Mouse (Mus musculus): ENCODE data around the gene Eps8. TPM values are rescaled to one million over a fixed set of nuclear protein-coding genes. Genes with fewer than 3 reads are reported as not detected.

Gene Eps8
- polyA plus RNA-seq, 1 experiment: 21.0 TPM

DNA sequence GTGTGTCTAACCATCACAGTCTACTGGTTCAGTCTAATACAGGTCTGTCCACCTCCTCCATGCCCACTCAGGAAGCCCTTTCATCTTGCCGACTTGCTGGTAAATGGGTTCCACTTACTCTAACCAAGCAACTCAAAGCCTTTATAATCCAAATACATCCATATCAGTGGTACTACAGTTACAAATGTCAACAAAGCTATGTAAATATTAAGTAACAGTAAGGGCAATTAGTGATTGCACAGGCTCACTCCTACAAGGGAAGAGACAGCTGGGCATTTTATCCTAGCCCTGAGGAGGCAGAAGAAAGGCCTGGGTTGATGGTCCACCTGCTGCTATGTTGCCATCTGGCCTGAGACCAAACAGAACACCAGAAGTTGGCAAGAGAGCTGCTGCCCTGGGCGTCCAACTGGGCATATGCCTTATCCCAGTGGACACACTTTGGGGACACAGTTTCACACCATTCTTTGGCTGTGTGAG is 42.6 kb downstream of the Eps8 start:
- DNase-seq (ENCODE audit: low spot score): no peak

GRCm38 (mm10) chr6:137608160-137608930 is 46.3 kb downstream of the Eps8 start:
- no peak for DNase-seq (ENCODE audit: low spot score)

DNA sequence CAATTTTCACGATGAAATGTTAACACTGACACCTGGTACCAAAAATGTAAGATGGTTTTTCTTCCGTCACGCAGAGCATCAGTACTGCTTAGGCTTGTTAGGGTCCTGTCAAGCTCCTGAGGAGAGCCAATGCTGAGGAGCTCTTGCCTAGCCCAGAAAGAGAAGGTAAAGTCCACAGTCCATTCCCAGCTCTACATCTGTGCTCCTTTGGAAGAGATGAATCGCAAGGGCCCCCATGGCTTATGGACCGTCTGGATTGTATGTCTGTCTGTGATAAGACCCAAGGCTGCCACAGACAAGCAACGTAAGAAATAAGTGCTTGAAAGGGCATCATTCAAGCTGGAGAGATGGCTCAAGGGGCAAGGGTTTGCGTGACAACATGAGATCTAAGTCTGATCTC is 48.1 kb downstream of the Eps8 start:
- no peak for DNase-seq (ENCODE audit: low spot score)

DNA sequence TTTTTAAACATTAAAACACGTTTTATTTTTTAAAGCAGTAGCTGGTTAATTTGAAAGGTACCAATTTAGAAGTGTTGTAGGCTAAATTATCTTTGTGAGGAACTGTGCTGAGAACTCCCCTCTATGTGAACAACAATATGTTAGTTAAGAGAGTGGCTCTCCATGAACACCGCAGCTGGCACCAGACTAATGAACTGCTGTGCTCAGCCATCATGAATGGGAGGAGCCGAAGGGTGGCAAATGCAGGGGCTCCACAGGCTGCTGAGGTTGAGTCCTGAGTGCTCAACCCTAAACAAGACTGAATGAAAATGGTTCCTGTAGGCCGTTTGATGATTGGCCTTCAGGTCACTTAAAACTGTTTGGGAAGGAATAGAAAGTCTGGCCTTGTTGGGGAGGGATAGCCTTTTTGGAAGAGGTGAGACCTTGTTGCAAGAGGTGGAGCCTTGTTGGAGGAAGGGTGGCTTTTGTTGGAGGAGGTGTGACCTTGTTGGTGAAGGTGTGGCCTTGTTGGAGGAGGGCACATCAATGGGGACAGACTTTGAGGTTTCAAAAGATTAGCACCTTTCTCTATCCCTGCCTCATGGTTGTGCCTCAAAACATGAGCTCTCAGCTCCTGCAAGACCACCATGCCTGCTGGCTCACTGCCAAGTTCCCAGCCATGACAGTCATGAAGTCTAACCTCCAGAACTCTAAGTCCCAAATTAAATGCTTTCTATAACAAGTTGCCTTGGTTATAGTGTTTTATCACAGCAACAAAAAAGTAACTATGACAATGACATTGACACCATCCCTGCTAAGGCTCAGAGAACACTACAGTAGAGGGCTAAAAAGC is 50.0 kb downstream of the Eps8 start:
- no peak for DNase-seq (ENCODE audit: low spot score)

- no peak for DNase-seq (ENCODE audit: low spot score)
Observed at GRCm38 (mm10) chr6:137598306-137598705, 56.4 kb downstream of the Eps8 start.

DNA sequence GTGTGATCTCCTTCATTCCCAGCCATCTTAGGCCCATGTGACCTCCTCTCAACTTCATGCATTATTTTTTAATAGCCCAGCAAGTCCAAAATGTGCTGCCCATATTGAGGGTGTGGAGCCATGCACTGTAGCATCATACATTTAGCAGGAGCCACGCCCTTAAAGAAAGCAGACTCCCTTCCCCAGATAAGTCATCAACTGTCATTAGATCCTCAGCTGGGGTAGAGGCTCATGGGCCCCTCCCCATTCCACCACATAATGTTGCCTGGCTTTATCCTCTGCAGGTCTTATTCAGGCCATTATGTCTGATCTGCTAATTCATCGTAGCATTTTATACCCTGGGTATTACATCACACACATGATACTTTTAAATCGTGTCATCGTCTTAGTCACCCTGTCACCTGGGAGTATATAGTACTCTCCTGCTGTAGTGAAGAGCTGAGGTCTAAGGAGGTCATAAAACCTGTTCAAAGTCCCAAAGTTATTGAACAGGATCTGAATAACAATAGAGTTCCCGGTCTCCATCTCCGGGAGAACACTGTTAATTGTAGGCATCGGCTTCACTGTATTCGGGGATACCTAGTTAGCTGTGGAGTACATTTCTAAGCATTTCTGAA is 57.1 kb downstream of the Eps8 start:
- DNase-seq (ENCODE audit: low spot score): no peak

GRCm38 (mm10) chr6:137592582-137592981 is 62.1 kb downstream of the Eps8 start:
- no peak for DNase-seq (ENCODE audit: low spot score)

GRCm38 (mm10) chr6:137589245-137589618 is 65.4 kb downstream of the Eps8 start:
- DNase-seq (ENCODE audit: low spot score): no peak

DNA sequence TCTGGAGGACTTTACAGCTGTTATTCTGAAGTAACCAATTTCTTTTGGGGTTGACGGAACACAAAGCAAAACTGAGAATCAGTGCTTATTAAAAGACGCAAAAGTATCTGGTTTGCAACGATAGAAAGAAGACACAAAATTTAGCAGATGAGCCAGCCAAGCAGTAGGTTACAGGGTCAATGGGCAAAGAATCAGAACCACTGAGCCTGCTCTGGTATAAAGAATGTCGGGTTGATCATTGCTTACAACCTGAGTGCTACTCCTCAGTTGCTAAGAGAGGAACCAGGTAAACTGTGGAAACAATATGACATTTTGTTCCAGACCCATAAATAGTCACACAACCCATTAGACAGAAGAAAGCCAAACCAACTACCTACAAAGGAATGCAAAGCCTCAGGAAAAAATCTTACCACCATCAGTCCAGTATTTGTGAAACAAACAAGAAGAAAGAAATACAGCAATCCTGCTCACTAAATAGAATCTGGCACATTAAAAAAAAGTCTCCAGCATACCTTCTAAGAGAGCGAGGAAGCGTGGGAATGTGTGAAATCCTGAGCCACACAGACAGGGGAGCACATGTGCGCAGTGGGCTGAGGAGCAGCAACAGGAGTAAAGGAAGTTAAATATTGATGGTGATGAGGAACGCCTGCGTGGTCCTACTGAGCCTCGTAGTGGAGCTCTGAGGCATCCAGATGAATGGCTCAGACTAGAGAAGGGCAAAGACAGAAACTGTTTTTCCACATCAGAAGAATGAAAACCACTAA is 66.0 kb downstream of the Eps8 start:
- DNase-seq (ENCODE audit: low spot score): no peak

- no peak for DNase-seq (ENCODE audit: low spot score)
Observed at GRCm38 (mm10) chr6:137587866-137588265, 66.8 kb downstream of the Eps8 start.

- no peak for DNase-seq (ENCODE audit: low spot score)
Observed at GRCm38 (mm10) chr6:137585229-137585628, 69.4 kb downstream of the Eps8 start.

DNA sequence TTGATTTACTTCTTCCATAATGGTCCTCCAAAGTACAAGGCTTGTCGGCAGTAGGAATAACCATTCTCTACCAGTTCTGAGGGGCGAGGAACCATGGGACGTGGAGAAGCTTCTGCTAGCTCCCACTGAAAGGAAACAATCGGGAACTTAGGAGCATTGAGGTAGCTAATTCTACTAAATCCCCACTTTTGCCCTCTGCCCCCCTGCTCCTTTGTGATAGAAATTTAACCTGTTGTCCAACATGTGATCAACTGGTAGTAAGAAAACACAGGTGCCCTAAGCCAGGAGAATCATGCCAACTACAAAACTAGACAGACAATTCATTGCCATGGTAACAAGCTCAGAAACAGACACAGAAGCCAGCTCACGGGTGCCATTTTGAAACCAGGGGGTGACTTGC is 71.6 kb downstream of the Eps8 start:
- no peak for DNase-seq (ENCODE audit: low spot score)

GRCm38 (mm10) chr6:137582207-137582889 is 72.3 kb downstream of the Eps8 start:
- DNase-seq (ENCODE audit: low spot score): no peak

- DNase-seq (ENCODE audit: low spot score): no peak
Observed at GRCm38 (mm10) chr6:137581331-137582010, 73.2 kb downstream of the Eps8 start.

- no peak for DNase-seq (ENCODE audit: low spot score)
Observed at GRCm38 (mm10) chr6:137580503-137580902, 74.2 kb downstream of the Eps8 start.

GRCm38 (mm10) chr6:137576670-137577371 is 77.9 kb downstream of the Eps8 start:
- no peak for DNase-seq (ENCODE audit: low spot score)

DNA sequence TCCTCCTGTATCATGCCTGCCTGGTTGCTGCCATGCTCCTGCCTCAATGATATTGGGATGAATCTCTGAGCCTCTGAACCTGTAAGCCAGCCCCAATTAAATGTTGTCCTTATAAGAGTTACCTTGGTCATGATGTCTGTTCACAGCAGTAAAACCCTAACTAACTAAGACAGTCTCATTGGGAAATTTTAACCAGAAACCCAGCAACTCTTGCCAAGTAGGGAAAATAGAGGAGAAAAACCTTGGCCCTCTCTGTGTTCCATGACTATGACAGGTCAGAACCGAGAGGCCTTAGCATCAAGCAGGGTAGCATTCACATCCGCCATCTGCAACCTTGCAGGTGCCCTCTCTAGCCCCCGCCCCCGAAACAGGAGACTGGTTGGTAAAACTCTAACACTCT is 78.6 kb downstream of the Eps8 start:
- DNase-seq (ENCODE audit: low spot score): no peak

GRCm38 (mm10) chr6:137573897-137574296 is 80.8 kb downstream of the Eps8 start:
- DNase-seq (ENCODE audit: low spot score): no peak

DNA sequence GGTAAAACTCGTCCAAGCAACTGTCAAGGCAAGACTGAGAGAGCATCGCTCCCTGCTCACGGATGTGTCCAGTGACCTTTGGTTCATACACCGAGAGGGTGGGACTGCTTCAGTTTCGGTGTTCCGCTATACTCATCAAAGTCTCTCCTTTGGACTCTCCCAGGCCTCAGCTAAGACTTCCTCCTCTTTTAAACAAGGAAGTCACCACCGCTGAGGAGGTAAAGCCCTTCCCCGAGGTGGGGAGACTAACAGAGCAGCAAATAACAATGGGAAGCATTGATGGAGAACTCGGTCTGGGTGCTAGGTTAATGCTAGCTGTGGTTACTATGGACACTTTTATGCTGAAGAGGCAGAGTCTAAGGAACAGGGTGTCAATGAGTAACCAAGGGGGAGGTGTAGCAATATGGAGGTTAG is 84.0 kb downstream of the Eps8 start:
- no peak for DNase-seq (ENCODE audit: low spot score)

GRCm38 (mm10) chr6:137570019-137570418 is 84.7 kb downstream of the Eps8 start:
- no peak for DNase-seq (ENCODE audit: low spot score)

Data from urinary bladder, adult 2 months (tissue).